Mouse (Mus musculus) lung, postnatal 0 days (tissue): ENCODE results near the gene Dennd2c.

ENCODE experiments used
- CTCF ChIP-seq: IDR thresholded peaks from 2 replicates; pipeline ENCODE4 v1.5.1; 2016; ENCODE audit warnings: antibody characterized with exemption, mild to moderate bottlenecking
- EP300 ChIP-seq: IDR thresholded peaks from 2 replicates; pipeline ENCODE4 v1.6.1; 2016; ENCODE audit warnings: antibody characterized with exemption, mild to moderate bottlenecking, control low read depth

DNA sequence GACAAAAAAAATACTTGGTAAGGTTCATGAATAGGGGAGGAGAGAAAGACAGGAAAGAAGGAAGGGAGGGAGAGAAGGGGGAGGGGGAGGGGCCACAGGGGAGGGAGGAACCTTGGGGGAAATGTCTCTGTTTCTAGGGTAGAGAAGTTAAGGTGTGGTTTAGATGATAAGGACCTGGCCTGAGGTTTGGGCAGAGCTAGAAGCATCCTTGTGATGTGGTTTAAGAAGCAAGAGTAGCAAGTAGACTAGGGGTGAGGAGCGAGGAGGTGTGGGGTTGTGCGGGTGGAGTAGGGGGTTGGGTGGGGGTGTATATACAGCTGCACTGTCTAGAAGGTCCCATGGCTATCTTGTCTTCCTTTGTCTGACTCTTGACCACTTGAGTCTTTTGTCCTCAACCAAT, 10.7 kb upstream of the Dennd2c start:
- TF ChIP-seq CTCF (no peak), EP300 (no peak)
